Comparison of ENCODE assay signal across 34 mouse cellular contexts in genomic region chr9:6027272-6027671, GRCm38 (mm10).
"Had no signal": no experiment of that assay in that cellular context is flagged by ENCODE, and none has a peak within 500 bp of the region (broad histone marks: within the 10 kb centered on the region; RNA-seq: fewer than 3 reads in every experiment).

No protein-coding gene starts in this region.

- H3K36me3 ChIP-seq: heart, embryonic 10.5 days; heart, embryonic 12.5 days; heart, embryonic 13.5 days; heart, embryonic 15.5 days; hindbrain, embryonic 10.5 days; hindbrain, embryonic 12.5 days; hindbrain, embryonic 13.5 days; hindbrain, embryonic 15.5 days; intestine, embryonic 15.5 days; kidney, embryonic 15.5 days had no signal

- H3K27me3 ChIP-seq: heart, embryonic 12.5 days; heart, embryonic 13.5 days; heart, embryonic 15.5 days; hindbrain, embryonic 12.5 days; hindbrain, embryonic 13.5 days; hindbrain, embryonic 15.5 days; intestine, embryonic 15.5 days; kidney, embryonic 15.5 days had no signal

- H3K9me3 ChIP-seq: heart, embryonic 10.5 days; heart, embryonic 12.5 days; heart, embryonic 13.5 days; heart, embryonic 15.5 days; hindbrain, embryonic 10.5 days; hindbrain, embryonic 12.5 days; hindbrain, embryonic 13.5 days; hindbrain, embryonic 15.5 days; intestine, embryonic 15.5 days; kidney, embryonic 15.5 days had no signal

- H3K4me1 ChIP-seq: heart, embryonic 10.5 days; heart, embryonic 12.5 days; heart, embryonic 13.5 days; heart, embryonic 15.5 days; hindbrain, embryonic 10.5 days; hindbrain, embryonic 12.5 days; hindbrain, embryonic 13.5 days; hindbrain, embryonic 15.5 days; intestine, embryonic 15.5 days; kidney, embryonic 15.5 days had no signal

- H3K4me3 ChIP-seq: heart, embryonic 10.5 days; heart, embryonic 12.5 days; heart, embryonic 13.5 days; heart, embryonic 15.5 days; hindbrain, embryonic 10.5 days; hindbrain, embryonic 12.5 days; hindbrain, embryonic 13.5 days; hindbrain, embryonic 15.5 days; intestine, embryonic 15.5 days; kidney, embryonic 15.5 days; layer of hippocampus, adult 2 months had no signal

- H3K9ac ChIP-seq: heart, embryonic 12.5 days; heart, embryonic 13.5 days; heart, embryonic 15.5 days; hindbrain, embryonic 12.5 days; hindbrain, embryonic 13.5 days; hindbrain, embryonic 14.5 days; hindbrain, embryonic 15.5 days; intestine, embryonic 15.5 days; kidney, embryonic 15.5 days had no signal

- H3K27ac ChIP-seq: heart, embryonic 10.5 days; heart, embryonic 13.5 days; heart, embryonic 15.5 days; hindbrain, embryonic 10.5 days; hindbrain, embryonic 12.5 days; hindbrain, embryonic 13.5 days; hindbrain, embryonic 14.5 days; hindbrain, embryonic 15.5 days; hindbrain, postnatal 0 days; intestine, embryonic 15.5 days; kidney, embryonic 15.5 days; kidney, postnatal 0 days; layer of hippocampus, adult 2 months had no signal

- DNase-seq: heart, postnatal 10 days; heart, postnatal 14 days; heart, postnatal 36 days; heart, postnatal 4 days; kidney, adult 11 months; kidney, adult 18-20 months; kidney, adult 2 months; kidney, adult 8-10 months; kidney, adult 9 months; kidney, postnatal 10 days; kidney, postnatal 14 days; kidney, postnatal 25 days; kidney, postnatal 36 days; kidney, postnatal 4 days; layer of hippocampus, adult 9-11 months; layer of hippocampus, postnatal 36 days had no signal

- ATAC-seq: hindbrain, embryonic 16.5 days; hindbrain, postnatal 0 days; inflammation-experienced regulatory T-cells, adult 6 months; intestine, embryonic 15.5 days; intestine, embryonic 16.5 days; intestine, postnatal 0 days had no signal
